ENCODE assay signal across 26 mouse cellular contexts in the genomic region with DNA sequence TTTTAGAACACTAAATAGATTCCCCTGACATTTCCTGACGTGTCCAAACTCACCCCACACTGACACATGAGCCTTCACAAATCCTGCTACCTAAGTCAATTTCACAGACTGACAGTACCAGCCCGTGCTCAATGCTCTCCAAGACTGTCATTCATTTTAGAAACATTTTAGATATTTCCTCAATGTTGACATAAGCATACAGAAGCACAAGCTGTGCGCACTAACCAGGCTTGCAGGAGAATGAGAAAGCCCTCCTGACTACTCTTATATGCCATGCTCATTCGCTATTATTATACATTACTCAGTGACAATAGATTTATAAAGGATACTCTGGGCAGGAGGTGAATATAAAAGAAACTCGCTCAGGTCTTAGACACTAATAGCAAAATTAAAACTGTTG.
A peak's percentile ranks its signal among the peaks of the same experiment; 100 is the strongest.
DNase-seq lines count a peak whose midpoint lies in the region; ATAC-seq and TF ChIP-seq lines count a peak whose summit lies in the region.
"Had no signal": no experiment of that assay in that cellular context is flagged by ENCODE, and none has a peak within 500 bp of the region (broad histone marks: within the 10 kb centered on the region; RNA-seq: fewer than 3 reads in every experiment).

No protein-coding gene starts in this region.

- no peaks in the 10 kb centered on the region for H3K36me3 ChIP-seq in forebrain, embryonic 12.5 days (replicated peaks)
- H3K36me3 ChIP-seq in forebrain, embryonic 16.5 days (ENCODE audit: control insufficient read depth, insufficient read depth): no peaks in the 10 kb centered on the region
- H3K36me3 ChIP-seq in midbrain, embryonic 15.5 days (replicated peaks): no peaks in the 10 kb centered on the region
- H3K36me3 ChIP-seq in midbrain, embryonic 11.5 days (ENCODE audit: control insufficient read depth, insufficient read depth, low read length): no peaks in the 10 kb centered on the region
- H3K36me3 ChIP-seq: embryonic facial prominence, embryonic 13.5 days; embryonic facial prominence, embryonic 15.5 days; forebrain, embryonic 10.5 days; G1E had no signal

- no peak for DNase-seq in midbrain, embryonic 11.5 days (ENCODE audit: low spot score, missing footprints)
- DNase-seq in brain, embryonic 14.5 days (ENCODE audit: low read depth): peak; percentile 25
- DNase-seq: adrenal gland, adult 8-10 months; adrenal gland, postnatal 14 days; adrenal gland, postnatal 36 days; B cell, adult 2 months; cerebellum, adult 11 months; cerebellum, adult 18-20 months; cerebellum, adult 8-10 months; cerebellum, adult 9-11 months; cerebellum, postnatal 14 days; cerebellum, postnatal 36 days; embryo, embryonic 11 days had no signal

- TF ChIP-seq CTCF in brain, embryonic 14.5 days (IDR thresholded peaks at IDR 0.05; ENCODE audit: borderline replicate concordance, extremely low read depth, insufficient read depth, insufficient read length): no peak

- 79% methylated on average over 5 of the region's 5 CpGs for WGBS in forebrain, embryonic 12.5 days
- WGBS in forebrain, embryonic 16.5 days: 72% methylated on average over 5 of the region's 5 CpGs
- 70% methylated on average over 5 of the region's 5 CpGs for WGBS in midbrain, embryonic 15.5 days
- 79% methylated on average over 5 of the region's 5 CpGs for WGBS in midbrain, embryonic 11.5 days

- H3K9ac ChIP-seq in forebrain, embryonic 12.5 days: no peak overlapping the region
- H3K9ac ChIP-seq in forebrain, embryonic 16.5 days (replicated peaks; ENCODE audit: low read depth, low read length): no peak overlapping the region
- no peak overlapping the region for H3K9ac ChIP-seq in midbrain, embryonic 15.5 days
- H3K9ac ChIP-seq in midbrain, embryonic 11.5 days (ENCODE audit: low read length): no peak overlapping the region
- H3K9ac ChIP-seq: embryonic facial prominence, embryonic 13.5 days; embryonic facial prominence, embryonic 15.5 days; forebrain, embryonic 13.5 days had no signal

- no peak overlapping the region for H3K4me3 ChIP-seq in forebrain, embryonic 12.5 days (replicated peaks)
- no peak overlapping the region for H3K4me3 ChIP-seq in forebrain, embryonic 16.5 days (replicated peaks; ENCODE audit: low read length)
- H3K4me3 ChIP-seq in midbrain, embryonic 15.5 days: no peak overlapping the region
- no peak overlapping the region for H3K4me3 ChIP-seq in midbrain, embryonic 11.5 days (ENCODE audit: low read depth, low read length)
- H3K4me3 ChIP-seq: embryonic facial prominence, embryonic 13.5 days; embryonic facial prominence, embryonic 15.5 days; erythroblast, embryonic 14.5 days; forebrain, embryonic 10.5 days; forebrain, embryonic 13.5 days had no signal

- 0 out of 2 replicates have a peak, but pooled peaks have one; percentile 36 for ATAC-seq in forebrain, embryonic 12.5 days (ENCODE audit: low FRiP score)
- no peak for ATAC-seq in forebrain, embryonic 16.5 days
- peak; percentile 65; the same call in 1 of the 2 replicates for ATAC-seq in midbrain, embryonic 15.5 days (replicated peaks)
- no peak for ATAC-seq in midbrain, embryonic 11.5 days (ENCODE audit: low FRiP score)
- ATAC-seq: activated CD4-positive, CD25-positive, alpha-beta regulatory T cell, adult 4 months; CD4-positive, CD25-positive, alpha-beta regulatory T cell, adult 4 months; forebrain, embryonic 13.5 days; Patski had no signal

- H3K27me3 ChIP-seq in forebrain, embryonic 12.5 days: no peaks in the 10 kb centered on the region
- no peaks in the 10 kb centered on the region for H3K27me3 ChIP-seq in forebrain, embryonic 16.5 days (replicated peaks; ENCODE audit: control insufficient read depth, insufficient read depth, low read length)
- H3K27me3 ChIP-seq in midbrain, embryonic 15.5 days (replicated peaks): no peaks in the 10 kb centered on the region
- H3K27me3 ChIP-seq in midbrain, embryonic 11.5 days (ENCODE audit: control insufficient read depth, insufficient read depth, low read length): no peaks in the 10 kb centered on the region
- H3K27me3 ChIP-seq: CH12.LX; embryonic facial prominence, embryonic 13.5 days; embryonic facial prominence, embryonic 15.5 days; forebrain, embryonic 13.5 days; Patski had no signal

- H3K27ac ChIP-seq in forebrain, embryonic 12.5 days: no peak overlapping the region
- no peak overlapping the region for H3K27ac ChIP-seq in forebrain, embryonic 16.5 days (ENCODE audit: low read length)
- no peak overlapping the region for H3K27ac ChIP-seq in midbrain, embryonic 15.5 days
- no peak overlapping the region for H3K27ac ChIP-seq in midbrain, embryonic 11.5 days (ENCODE audit: low read depth, low read length)
- H3K27ac ChIP-seq: embryonic facial prominence, embryonic 13.5 days; embryonic facial prominence, embryonic 15.5 days; forebrain, embryonic 10.5 days; forebrain, embryonic 13.5 days had no signal

- no peak overlapping the region for H3K4me2 ChIP-seq in forebrain, embryonic 12.5 days
- H3K4me2 ChIP-seq in forebrain, embryonic 16.5 days (ENCODE audit: low read length): no peak overlapping the region
- H3K4me2 ChIP-seq in midbrain, embryonic 15.5 days: no peak overlapping the region
- H3K4me2 ChIP-seq in midbrain, embryonic 11.5 days: no peak overlapping the region
- H3K4me2 ChIP-seq: embryonic facial prominence, embryonic 13.5 days; embryonic facial prominence, embryonic 15.5 days; forebrain, embryonic 13.5 days had no signal

- H3K9me3 ChIP-seq in forebrain, embryonic 12.5 days: no peaks in the 10 kb centered on the region
- no peaks in the 10 kb centered on the region for H3K9me3 ChIP-seq in forebrain, embryonic 16.5 days (ENCODE audit: control insufficient read depth, low read length)
- no peaks in the 10 kb centered on the region for H3K9me3 ChIP-seq in midbrain, embryonic 15.5 days
- H3K9me3 ChIP-seq in midbrain, embryonic 11.5 days (ENCODE audit: control insufficient read depth, low read length): no peaks in the 10 kb centered on the region
- H3K9me3 ChIP-seq: embryonic facial prominence, embryonic 13.5 days; embryonic facial prominence, embryonic 15.5 days; forebrain, embryonic 10.5 days; forebrain, embryonic 13.5 days had no signal

- H3K4me1 ChIP-seq in forebrain, embryonic 12.5 days: no peaks in the 10 kb centered on the region
- H3K4me1 ChIP-seq in forebrain, embryonic 16.5 days (replicated peaks; ENCODE audit: control insufficient read depth, insufficient read depth, low read length): no peaks in the 10 kb centered on the region
- H3K4me1 ChIP-seq in midbrain, embryonic 15.5 days: no peaks in the 10 kb centered on the region
- no peaks in the 10 kb centered on the region for H3K4me1 ChIP-seq in midbrain, embryonic 11.5 days (ENCODE audit: control insufficient read depth, insufficient read depth, low read length)
- H3K4me1 ChIP-seq: embryonic facial prominence, embryonic 13.5 days; embryonic facial prominence, embryonic 15.5 days; forebrain, embryonic 10.5 days; forebrain, embryonic 13.5 days had no signal

- no peak for TF ChIP-seq POLR2A in brain, embryonic 14.5 days (IDR thresholded peaks at IDR 0.05; ENCODE audit: borderline replicate concordance, extremely low read depth, insufficient read depth, insufficient read length, poor library complexity, severe bottlenecking)

Comparison
In these comparisons a context has a peak if more than half of its experiments do, and no peak if none do; other contexts are left out.
1. ATAC-seq: peak in forebrain, embryonic 12.5 days (single experiment) and midbrain, embryonic 15.5 days (single experiment); none in forebrain, embryonic 16.5 days (single experiment) and midbrain, embryonic 11.5 days (single experiment).